Comparison of ENCODE assay signal across 12 mouse cellular contexts in genomic region chr11:120507611-120508289, GRCm38 (mm10). TPM values are rescaled to one million over a fixed set of nuclear protein-coding genes. Genes with fewer than 3 reads are reported as not detected.
DNase-seq lines count a peak whose midpoint lies in the region; ATAC-seq and TF ChIP-seq lines count a peak whose summit lies in the region.
"Had no signal": no experiment of that assay in that cellular context is flagged by ENCODE, and none has a peak within 500 bp of the region (broad histone marks: within the 10 kb centered on the region; RNA-seq: fewer than 3 reads in every experiment).

No protein-coding gene starts in this region.

- DNase-seq in R1 (ENCODE audit: low read depth, low spot score), result peak; percentile 54
- DNase-seq in lung, adult 2 months, result peak; percentile 56
- no peak for DNase-seq in embryo, embryonic 10.5 days (ENCODE audit: low spot score)
- DNase-seq: adrenal gland, adult 8-10 months had no signal

- no peaks in the 10 kb centered on the region for H3K79me3 ChIP-seq in C2C12 (ENCODE audit: low read depth)

- H3K27me3 ChIP-seq in C2C12 (ENCODE audit: control insufficient read depth, insufficient read depth, insufficient read length), result no peaks in the 10 kb centered on the region
- H3K27me3 ChIP-seq in small intestine, adult 2 months (ENCODE audit: control insufficient read depth, insufficient read depth, low read length), result no peaks in the 10 kb centered on the region
- H3K27me3 ChIP-seq in hindbrain, embryonic 12.5 days, result peaks cover 4% of the 10 kb centered on the region; the same call in 1 of the 2 replicates
- H3K27me3 ChIP-seq: neural tube, embryonic 12.5 days had no signal

- no peaks in the 10 kb centered on the region for H3K36me3 ChIP-seq in C2C12 (ENCODE audit: control insufficient read depth, insufficient read depth)
- H3K36me3 ChIP-seq in small intestine, adult 2 months (ENCODE audit: control insufficient read depth, insufficient read depth, low read length), result no peaks in the 10 kb centered on the region
- no peaks in the 10 kb centered on the region for H3K36me3 ChIP-seq in hindbrain, embryonic 12.5 days
- H3K36me3 ChIP-seq: forebrain, embryonic 10.5 days; neural tube, embryonic 12.5 days had no signal

- no peaks in the 10 kb centered on the region for H3K79me2 ChIP-seq in C2C12 (ENCODE audit: control insufficient read depth, insufficient read depth)

- peak overlapping the region; percentile 85 for H3K27ac ChIP-seq in small intestine, adult 2 months (ENCODE audit: insufficient read depth, low read depth, low read length)
- no peak overlapping the region for H3K27ac ChIP-seq in hindbrain, embryonic 12.5 days
- H3K27ac ChIP-seq: forebrain, embryonic 10.5 days; neural tube, embryonic 12.5 days had no signal

- H3K4me2 ChIP-seq in hindbrain, embryonic 12.5 days (replicated peaks), result no peak overlapping the region
- H3K4me2 ChIP-seq: neural tube, embryonic 12.5 days had no signal

- H3K4me1 ChIP-seq in lung, adult 2 months (ENCODE audit: control insufficient read depth, insufficient read depth, low read length), result peaks cover 7% of the 10 kb centered on the region
- H3K4me1 ChIP-seq in small intestine, adult 2 months (ENCODE audit: control insufficient read depth, insufficient read depth, insufficient read length, low read length), result peaks cover 25% of the 10 kb centered on the region
- 0 out of 2 replicates have a peak, but pooled peaks cover 4% of the 10 kb centered on the region for H3K4me1 ChIP-seq in hindbrain, embryonic 12.5 days

- no peak overlapping the region for H3ac ChIP-seq in C2C12 (ENCODE audit: control insufficient read depth, insufficient read length, low read depth)

- ATAC-seq in inflammation-experienced regulatory T-cells, adult 6 months, result no peak
- no peak for ATAC-seq in hindbrain, embryonic 12.5 days (ENCODE audit: low FRiP score)
- ATAC-seq: hindbrain, embryonic 16.5 days; midbrain, embryonic 16.5 days had no signal

- no peak overlapping the region for H3K9ac ChIP-seq in hindbrain, embryonic 12.5 days
- H3K9ac ChIP-seq: neural tube, embryonic 12.5 days had no signal

- TF ChIP-seq POLR2A in lung, adult 2 months (IDR thresholded peaks at IDR 0.05; ENCODE audit: borderline replicate concordance, extremely low read depth, low read depth, low read length), result no peak
- no peak for TF ChIP-seq POLR2A in small intestine, adult 2 months (IDR thresholded peaks at IDR 0.05; ENCODE audit: low read depth, low read length)

- no peaks in the 10 kb centered on the region for H3K9me3 ChIP-seq in hindbrain, embryonic 12.5 days (replicated peaks)
- H3K9me3 ChIP-seq: forebrain, embryonic 10.5 days; neural tube, embryonic 12.5 days had no signal

- 43% methylated on average over 13 of the region's 13 CpGs for WGBS in lung, adult 2 months
- WGBS in small intestine, adult 2 months, result 29% methylated on average over 13 of the region's 13 CpGs
- 77% methylated on average over 13 of the region's 13 CpGs for WGBS in hindbrain, embryonic 12.5 days

- no peak for TF ChIP-seq CTCF in C2C12 (IDR thresholded peaks at IDR 0.05; ENCODE audit: control insufficient read depth, insufficient read depth, insufficient read length)
- no peak for TF ChIP-seq CTCF in lung, adult 2 months (IDR thresholded peaks at IDR 0.05; ENCODE audit: insufficient read depth, low read length)
- no peak for TF ChIP-seq CTCF in small intestine, adult 2 months (IDR thresholded peaks at IDR 0.05; ENCODE audit: extremely low read depth, insufficient read length, insufficient replicate concordance, low read depth, low read length)

- no peak overlapping the region for H3K4me3 ChIP-seq in C2C12 (ENCODE audit: insufficient read depth, poor library complexity, severe bottlenecking)
- no peak overlapping the region for H3K4me3 ChIP-seq in lung, adult 2 months (replicated peaks; ENCODE audit: extremely low read depth, low read depth, low read length)
- no peak overlapping the region for H3K4me3 ChIP-seq in small intestine, adult 2 months (ENCODE audit: low read depth, low read length)
- H3K4me3 ChIP-seq in hindbrain, embryonic 12.5 days, result no peak overlapping the region
- H3K4me3 ChIP-seq: forebrain, embryonic 10.5 days; neural tube, embryonic 12.5 days had no signal

TF ChIP-seq in C2C12, 6 proteins besides CTCF, POLR2A, EP300 and RAD21:
- TF ChIP-seq MYOD1 (IDR thresholded peaks at IDR 0.05; ENCODE audit: control insufficient read depth, insufficient read length, low read depth), result no peak
- TF ChIP-seq CEBPB (IDR thresholded peaks at IDR 0.05; ENCODE audit: low read depth), result peak; percentile 80
TF ChIP-seq in C2C12: peak in this region for 1.

RNA-seq across cellular contexts. Expression of gene Slc25a10, which starts 16.1 kb away (rescaled TPM):
- 154 TPM for polyA plus RNA-seq in C2C12 (2012; fragmentation: generic; extraction: Trizol)
- 157 and 174 TPM in 2 replicates for polyA plus RNA-seq in lung, adult 2 months (2012; rRNA removed)
- polyA plus RNA-seq in small intestine, adult 2 months (2012; rRNA removed), result 298 and 416 TPM in 2 replicates
- 10 to 100 TPM; 12.4 to 14.3 (median 12.7) TPM for polyA plus RNA-seq in inflammation-experienced regulatory T-cells, adult 6 months (2017; shearing (Covaris generic))
- 37.7 and 38.0 TPM in 2 replicates for polyA plus RNA-seq in hindbrain, embryonic 12.5 days (2016; fragmentation: Nextera tagmentation; extraction: Ambion mirVana)

RNA-seq across cellular contexts. Expression of gene Gcgr, which starts 22.7 kb away (rescaled TPM):
- not detected for polyA plus RNA-seq in C2C12 (2012; fragmentation: generic; extraction: Trizol)
- 0.86 and 1.0 TPM in 2 replicates for polyA plus RNA-seq in lung, adult 2 months (2012; rRNA removed)
- polyA plus RNA-seq in small intestine, adult 2 months (2012; rRNA removed), result 1.4 and 2.6 TPM in 2 replicates
- not detected for polyA plus RNA-seq in inflammation-experienced regulatory T-cells, adult 6 months (2017; shearing (Covaris generic))
- polyA plus RNA-seq in hindbrain, embryonic 12.5 days (2016; fragmentation: Nextera tagmentation; extraction: Ambion mirVana), result 0.47 and 0.54 TPM in 2 replicates

RNA-seq across cellular contexts. Expression of gene Mrpl12, which starts 23.3 kb away (rescaled TPM):
- polyA plus RNA-seq in C2C12 (2012; fragmentation: generic; extraction: Trizol), result 338 TPM
- polyA plus RNA-seq in lung, adult 2 months (2012; rRNA removed), result 48.0 and 51.4 TPM in 2 replicates
- polyA plus RNA-seq in small intestine, adult 2 months (2012; rRNA removed), result 130 and 155 TPM in 2 replicates
- 10 to 100 TPM; 54.6 to 78.9 (median 73.0) TPM for polyA plus RNA-seq in inflammation-experienced regulatory T-cells, adult 6 months (2017; shearing (Covaris generic))
- polyA plus RNA-seq in hindbrain, embryonic 12.5 days (2016; fragmentation: Nextera tagmentation; extraction: Ambion mirVana), result 104 and 108 TPM in 2 replicates

RNA-seq across cellular contexts. Expression of gene Arl16, which starts 40.3 kb away (rescaled TPM):
- 26.4 TPM for polyA plus RNA-seq in C2C12 (2012; fragmentation: generic; extraction: Trizol)
- polyA plus RNA-seq in lung, adult 2 months (2012; rRNA removed), result 15.6 and 17.3 TPM in 2 replicates
- polyA plus RNA-seq in small intestine, adult 2 months (2012; rRNA removed), result 14.3 and 15.4 TPM in 2 replicates
- 10 to 100 TPM; 28.8 to 39.7 (median 33.1) TPM for polyA plus RNA-seq in inflammation-experienced regulatory T-cells, adult 6 months (2017; shearing (Covaris generic))
- 57.1 and 58.4 TPM in 2 replicates for polyA plus RNA-seq in hindbrain, embryonic 12.5 days (2016; fragmentation: Nextera tagmentation; extraction: Ambion mirVana)

RNA-seq across cellular contexts. Expression of gene Mcrip1, which starts 41.8 kb away (rescaled TPM):
- polyA plus RNA-seq in C2C12 (2012; fragmentation: generic; extraction: Trizol), result 90.7 TPM
- 133 and 168 TPM in 2 replicates for polyA plus RNA-seq in lung, adult 2 months (2012; rRNA removed)
- 24.0 and 30.3 TPM in 2 replicates for polyA plus RNA-seq in small intestine, adult 2 months (2012; rRNA removed)
- 100 to 1,000 TPM in 2 of 3 experiments, 10 to 100 TPM in 1; 93.4 to 136 (median 107) TPM for polyA plus RNA-seq in inflammation-experienced regulatory T-cells, adult 6 months (2017; shearing (Covaris generic))
- polyA plus RNA-seq in hindbrain, embryonic 12.5 days (2016; fragmentation: Nextera tagmentation; extraction: Ambion mirVana), result 210 and 219 TPM in 2 replicates
